Mouse (Mus musculus) natural killer cell, adult 2 months (primary cell): ENCODE data around the gene Olfr1000.
"Not testable (repeated sequence)": the region's sequence is repeated elsewhere in the genome, so short reads cannot be mapped to it uniquely, and the experiment has no call there.

Experiments
- DNase-seq, 2 experiments: peaks; one replicate each; pipeline ENCODE4 v3.0.0; 2022; ENCODE audit warnings: low spot score in 2 of 2

The Olfr1000 gene

DNA sequence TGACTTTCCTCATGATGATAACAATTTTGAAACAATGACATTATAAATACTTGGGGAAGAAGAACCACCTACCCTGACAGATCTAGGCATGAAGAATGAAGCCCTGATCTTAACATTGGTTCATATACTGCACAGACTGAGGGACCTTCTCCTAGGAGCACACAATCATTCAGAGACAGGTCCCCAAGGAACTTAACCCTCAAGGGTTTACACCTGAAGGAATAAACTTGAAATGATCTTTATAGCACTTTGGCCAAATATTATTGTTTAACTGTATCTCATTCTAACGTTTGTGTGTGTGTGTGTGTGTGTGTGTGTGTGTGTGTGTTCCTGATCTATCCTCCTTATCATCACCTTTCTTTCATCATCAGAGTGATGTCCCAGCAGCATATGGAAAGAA lies at the start of gene Olfr1000:
Gene Olfr1000 (minus strand): TSS at position 101 of the 400 bp plus-strand sequence.
- DNase-seq: no peak

DNA sequence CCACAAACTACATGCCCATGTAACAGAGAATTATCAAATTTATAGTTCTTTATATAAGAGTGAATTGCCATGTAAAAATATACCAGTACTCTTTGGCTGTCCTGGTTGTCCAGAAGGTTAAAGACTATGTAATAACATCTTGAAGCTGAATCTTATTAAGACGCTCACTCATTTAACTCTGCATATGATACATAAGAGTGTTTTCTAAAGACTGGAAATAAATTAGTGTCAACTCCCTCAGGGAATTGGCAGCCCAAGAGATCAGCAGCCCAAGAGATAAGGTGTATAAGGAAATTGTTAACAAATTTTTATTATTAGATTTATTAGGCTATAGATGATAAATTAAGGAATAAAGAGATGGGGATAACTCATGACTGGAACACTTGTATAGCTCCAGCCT lies 38.9 kb upstream of the Olfr1000 start, which contains the start of gene Olfr1002:
Gene Olfr1002 (minus strand): TSS at position 101 of the 400 bp plus-strand sequence.
- no peak for DNase-seq

DNA sequence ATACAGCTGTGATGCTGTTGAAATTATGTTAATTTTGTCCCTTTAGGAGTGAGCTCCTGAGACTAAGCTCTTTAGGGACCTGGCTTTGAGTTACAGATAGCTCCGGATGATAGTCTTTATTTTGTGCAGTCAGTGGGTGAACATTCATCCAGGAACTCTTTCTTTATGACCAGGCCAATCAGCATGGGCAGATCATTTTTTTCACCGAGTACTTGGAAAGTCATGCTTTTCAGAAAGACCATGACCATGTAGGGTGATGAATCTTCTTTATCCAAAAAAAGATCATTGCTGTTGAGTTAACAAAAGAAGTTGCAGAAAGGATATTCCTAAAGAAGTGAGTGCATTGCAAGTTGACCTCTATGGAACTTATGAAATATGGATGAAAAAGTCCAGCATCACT lies 23.1 kb downstream of the Olfr1000 start, which contains the start of gene Olfr998:
Gene Olfr998 (plus strand): TSS at position 301 of the 400 bp plus-strand sequence.
- DNase-seq: not testable (repeated sequence)

DNA sequence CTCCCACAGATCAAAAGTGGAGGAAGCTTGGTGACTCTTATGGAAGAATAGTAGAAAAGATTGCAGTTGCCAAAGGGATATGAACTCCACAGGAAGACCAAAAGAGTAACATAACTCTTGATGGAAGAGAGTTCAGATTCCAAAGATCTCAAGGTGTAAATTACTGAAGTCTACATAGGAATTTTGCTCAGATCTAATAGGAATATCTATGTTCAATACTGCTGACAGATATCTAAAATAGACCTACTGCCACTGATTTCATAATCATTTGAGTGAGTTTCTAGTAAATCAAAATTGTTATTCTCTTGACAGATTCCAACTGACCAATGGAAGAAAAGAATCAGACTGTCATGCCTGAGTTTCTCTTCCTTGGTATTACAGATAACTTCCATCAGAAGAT lies 32.8 kb downstream of the Olfr1000 start, which contains the start of gene Olfr996:
Gene Olfr996 (plus strand): TSS at position 301 of the 400 bp plus-strand sequence.
- no peak for DNase-seq

DNA sequence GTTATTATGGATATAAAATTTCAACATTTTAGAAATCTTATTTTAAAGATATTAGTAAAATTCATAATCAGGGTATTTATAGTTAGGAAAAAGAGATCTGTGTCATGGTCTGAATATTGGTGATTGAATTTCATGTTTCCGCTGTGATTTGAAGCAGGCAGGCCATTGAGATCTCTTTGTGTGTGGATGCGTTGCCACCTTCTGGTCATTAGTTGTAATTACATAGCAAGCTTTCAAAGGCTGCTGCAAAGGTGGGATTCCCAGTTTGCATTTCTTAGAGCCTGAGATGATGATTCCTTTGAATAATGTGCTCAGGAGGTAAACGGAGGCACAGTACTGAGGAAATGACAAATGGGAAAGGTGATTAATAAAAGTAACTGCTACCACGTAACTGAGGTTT lies 50.5 kb downstream of the Olfr1000 start:
- DNase-seq: no peak

DNA sequence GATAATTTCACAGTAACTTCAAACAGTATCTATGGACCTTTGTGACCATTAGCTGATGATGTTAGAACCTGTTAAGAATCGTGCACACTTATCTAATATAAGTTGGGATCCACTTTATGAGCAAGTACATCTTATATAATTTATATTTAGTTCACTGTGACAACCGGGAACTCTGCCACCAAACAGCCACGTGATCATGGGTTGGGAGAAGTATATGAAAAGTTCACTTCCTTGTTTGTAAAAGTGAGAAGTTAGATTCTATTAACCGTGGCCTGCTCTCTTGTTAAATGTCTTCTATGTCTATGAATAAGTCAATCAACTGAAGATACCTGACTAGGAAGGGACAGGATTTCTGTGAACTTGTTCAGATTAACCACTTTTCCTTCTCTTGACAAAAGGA lies 51.5 kb downstream of the Olfr1000 start:
- DNase-seq: no peak
